Mouse (Mus musculus) hindbrain, postnatal 0 days (tissue): ENCODE measurements around the gene Dlgap1. TPM values are rescaled to one million over a fixed set of nuclear protein-coding genes. Genes with fewer than 3 reads are reported as not detected.
A peak's percentile ranks its signal among the peaks of the same experiment; 100 is the strongest.

Experiments
- ATAC-seq: fragments of 200-750 bp; cut with Nextera tagmentation; 2 replicates; pipeline ENCODE4 v1.8.0; 2017; ENCODE audit warnings: mild to moderate bottlenecking, moderate TSS enrichment, moderate library complexity
- DNase-seq: peaks from one replicate; pipeline ENCODE4 v3.0.0-alpha.2; 2015; ENCODE audit warnings: low spot score
- H3K27ac ChIP-seq: fragments of 300-500 bp; sonication (generic); 2 replicates; pipeline ENCODE4 v1.5.1; 2014; ENCODE audit warnings: mild to moderate bottlenecking
- H3K27me3 ChIP-seq: fragments of 300-500 bp; sonication (generic); 2 replicates; pipeline ENCODE4 v1.6.1; 2014; ENCODE audit warnings: low read length, mixed read lengths; ENCODE audit not compliant: insufficient read depth
- H3K36me3 ChIP-seq: fragments of 300-500 bp; sonication (generic); 2 replicates; pipeline ENCODE4 v1.6.1; 2014; ENCODE audit warnings: low read length, mixed read lengths; ENCODE audit not compliant: insufficient read depth
- H3K4me1 ChIP-seq: fragments of 300-500 bp; sonication (generic); 2 replicates; pipeline ENCODE4 v1.6.1; 2014; ENCODE audit warnings: antibody characterized with exemption, low read length, mixed read lengths; ENCODE audit not compliant: insufficient read depth
- H3K4me2 ChIP-seq: fragments of 300-500 bp; sonication (generic); 2 replicates; pipeline ENCODE4 v1.6.1; 2014; ENCODE audit warnings: low read depth, mild to moderate bottlenecking, low read length, moderate library complexity, mixed read lengths
- H3K4me3 ChIP-seq: fragments of 300-500 bp; sonication (generic); 2 replicates; pipeline ENCODE4 v1.5.1; 2014; ENCODE audit warnings: low read length
- H3K9ac ChIP-seq: fragments of 300-500 bp; sonication (generic); replicated peaks from 2 replicates; pipeline ENCODE4 v1.6.1; 2014; ENCODE audit warnings: mild to moderate bottlenecking, low read length, moderate library complexity, mixed read lengths
- H3K9me3 ChIP-seq: fragments of 300-500 bp; sonication (generic); 2 replicates; pipeline ENCODE4 v1.6.1; 2016; ENCODE audit warnings: low read length, mixed read lengths
- CTCF ChIP-seq: IDR thresholded peaks from 2 replicates; pipeline ENCODE4 v1.5.1; 2016; ENCODE audit warnings: antibody characterized with exemption, control low read depth, low read depth
- WGBS: fragments of 180-500 bp; shearing (Covaris S2); extraction: QIAGEN DNeasy Blood & Tissue Kit; methylation state at CpG from one replicate; pipeline ENCODE4 v1.1.7; 2014; 5-methylcytosine and 5-hydroxymethylcytosine counted together
- polyA plus RNA-seq: library from polyadenylated mRNA; unstranded; fragments of >200 nt; fragmentation: Nextera tagmentation; extraction: Ambion mirVana; gene quantifications from 2 replicates; pipeline ENCODE4 v1.2.1, GENCODE M21; 2015
- total RNA-seq: library from RNA; depleted of rRNA; stranded (reverse); fragments of >200 nt; gene quantifications from 2 replicates; pipeline ENCODE4 v1.2.3, GENCODE M21; 2014

The Dlgap1 gene
- total and polyA plus RNA-seq, 2 experiments from 2014 or later, result 33.8 to 117 TPM

- ATAC-seq (no peak), DNase-seq (no peak)
- H3K9ac ChIP-seq, result no peak overlapping the region
- no peaks in the 10 kb centered on the region for H3K36me3 ChIP-seq
- no peaks in the 10 kb centered on the region for H3K27me3 ChIP-seq
- WGBS, result 72% methylated on average over 5 of the region's 5 CpGs
- H3K4me3 ChIP-seq, result no peak overlapping the region
- H3K4me1 ChIP-seq, result no peaks in the 10 kb centered on the region; the same call in 1 of the 2 replicates
- TF ChIP-seq CTCF, result no peak
- no peak overlapping the region for H3K4me2 ChIP-seq
- no peak overlapping the region for H3K27ac ChIP-seq
- no peaks in the 10 kb centered on the region for H3K9me3 ChIP-seq
Measured at GRCm38 (mm10) chr17:70605659-70606058, 636.8 kb downstream of the Dlgap1 start.

- H3K27ac ChIP-seq, result no peak overlapping the region
- no peak overlapping the region for H3K4me2 ChIP-seq
- H3K36me3 ChIP-seq, result no peaks in the 10 kb centered on the region
- H3K9me3 ChIP-seq, result no peaks in the 10 kb centered on the region
- no peak for TF ChIP-seq CTCF
- no peak overlapping the region for H3K9ac ChIP-seq
- H3K27me3 ChIP-seq, result no peaks in the 10 kb centered on the region
- H3K4me3 ChIP-seq, result no peak overlapping the region
- no peaks in the 10 kb centered on the region for H3K4me1 ChIP-seq
- DNase-seq, result no peak
- no peak for ATAC-seq
- 49% methylated on average over 6 of the region's 6 CpGs for WGBS
Measured at GRCm38 (mm10) chr17:70612171-70612570, 643.3 kb downstream of the Dlgap1 start.

GRCm38 (mm10) chr17:70613897-70614296, 645.0 kb downstream of the Dlgap1 start:
- no peak overlapping the region for H3K9ac ChIP-seq
- no peak overlapping the region for H3K4me2 ChIP-seq
- no peak overlapping the region for H3K27ac ChIP-seq
- H3K4me3 ChIP-seq, result no peak overlapping the region
- WGBS, result 89% methylated on average over 7 of the region's 7 CpGs
- no peaks in the 10 kb centered on the region for H3K36me3 ChIP-seq
- H3K27me3 ChIP-seq, result no peaks in the 10 kb centered on the region
- TF ChIP-seq CTCF, result no peak
- no peaks in the 10 kb centered on the region for H3K9me3 ChIP-seq
- DNase-seq (no peak), ATAC-seq (no peak)
- no peaks in the 10 kb centered on the region for H3K4me1 ChIP-seq

GRCm38 (mm10) chr17:70614407-70615060, 645.7 kb downstream of the Dlgap1 start:
- H3K4me3 ChIP-seq, result no peak overlapping the region
- no peak overlapping the region for H3K9ac ChIP-seq
- H3K36me3 ChIP-seq, result no peaks in the 10 kb centered on the region
- WGBS, result 59% methylated on average over 5 of the region's 5 CpGs
- H3K27ac ChIP-seq, result no peak overlapping the region
- H3K27me3 ChIP-seq, result no peaks in the 10 kb centered on the region
- ATAC-seq (0 out of 2 replicates have a peak, but pooled peaks have one; percentile 27), DNase-seq (peak; percentile 41)
- no peak overlapping the region for H3K4me2 ChIP-seq
- no peaks in the 10 kb centered on the region for H3K9me3 ChIP-seq
- no peak for TF ChIP-seq CTCF
- no peaks in the 10 kb centered on the region for H3K4me1 ChIP-seq

- H3K4me2 ChIP-seq, result no peak overlapping the region
- 56% methylated on average over 8 of the region's 8 CpGs for WGBS
- H3K9ac ChIP-seq, result no peak overlapping the region
- H3K4me3 ChIP-seq, result no peak overlapping the region
- H3K36me3 ChIP-seq, result no peaks in the 10 kb centered on the region
- no peaks in the 10 kb centered on the region for H3K9me3 ChIP-seq
- H3K27ac ChIP-seq, result peak overlapping the region; percentile 26; the same call in 1 of the 2 replicates
- DNase-seq (no peak), ATAC-seq (0 out of 2 replicates have a peak, but pooled peaks have one; percentile 24)
- H3K27me3 ChIP-seq, result no peaks in the 10 kb centered on the region
- H3K4me1 ChIP-seq, result no peaks in the 10 kb centered on the region
- TF ChIP-seq CTCF, result no peak
Measured at GRCm38 (mm10) chr17:70622493-70622892, 653.6 kb downstream of the Dlgap1 start.

DNA sequence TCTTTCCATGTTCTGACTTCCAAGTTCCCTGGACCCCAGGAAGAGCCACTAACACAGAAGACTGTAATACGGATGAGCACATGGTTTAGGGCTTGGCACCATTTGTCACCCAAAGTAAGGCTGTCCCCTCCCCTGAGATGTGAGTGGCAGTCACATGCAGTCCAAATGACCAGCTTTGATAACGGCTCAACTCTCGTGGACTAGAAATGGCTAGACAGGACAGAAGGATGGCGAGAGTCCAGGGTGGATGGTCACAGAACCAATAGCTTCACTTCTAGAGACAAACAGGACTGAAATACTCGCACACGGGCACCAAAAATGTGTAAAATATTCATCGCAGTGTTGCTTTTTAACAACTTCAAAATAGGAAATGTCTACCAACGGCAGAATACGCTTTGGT, 657.5 kb downstream of the Dlgap1 start:
- WGBS, result 88% methylated on average over 9 of the region's 9 CpGs
- no peak for TF ChIP-seq CTCF
- DNase-seq (no peak), ATAC-seq (no peak)
- Histone ChIP-seq H3K36me3 (no peaks in the 10 kb centered on the region), H3K4me3 (no peak overlapping the region), H3K9ac (no peak overlapping the region), H3K27me3 (no peaks in the 10 kb centered on the region), H3K9me3 (no peaks in the 10 kb centered on the region), H3K27ac (no peak overlapping the region), H3K4me1 (no peaks in the 10 kb centered on the region), H3K4me2 (no peak overlapping the region)

GRCm38 (mm10) chr17:70626925-70627324, 658.1 kb downstream of the Dlgap1 start:
- no peaks in the 10 kb centered on the region for H3K4me1 ChIP-seq
- WGBS, result 77% methylated on average over 6 of the region's 6 CpGs
- H3K27me3 ChIP-seq, result no peaks in the 10 kb centered on the region
- no peak overlapping the region for H3K27ac ChIP-seq
- H3K9ac ChIP-seq, result no peak overlapping the region
- H3K4me3 ChIP-seq, result no peak overlapping the region
- no peak for TF ChIP-seq CTCF
- DNase-seq (no peak), ATAC-seq (no peak)
- H3K9me3 ChIP-seq, result no peaks in the 10 kb centered on the region
- no peak overlapping the region for H3K4me2 ChIP-seq
- H3K36me3 ChIP-seq, result no peaks in the 10 kb centered on the region
